Mouse (Mus musculus) liver, embryonic 14 days (tissue): ENCODE results near the gene Olfr435. TPM values are rescaled to one million over a fixed set of nuclear protein-coding genes. Genes with fewer than 3 reads are reported as not detected.

Experiments used
- polyA plus RNA-seq: library from polyadenylated mRNA; depleted of rRNA; stranded (reverse); fragments of >200 nt; gene quantifications from 2 replicates; pipeline ENCODE4 v1.2.3, GENCODE M21; 2012; rRNA removed

Gene Olfr435
- polyA plus RNA-seq = not detected in 2 replicates

GRCm38 (mm10) chr6:43196781-43197180 lies at the start of gene Olfr435:
Olfr435 (plus strand) TSS chr6:43197146.

GRCm38 (mm10) chr6:43162982-43163381 lies 34.0 kb upstream of the Olfr435 start, which contains the start of gene Olfr437:
Olfr437 (plus strand) TSS chr6:43163282.

GRCm38 (mm10) chr6:43171840-43172239 lies 25.1 kb upstream of the Olfr435 start, which contains the start of gene Olfr13:
Olfr13 (plus strand) TSS chr6:43172140.

GRCm38 (mm10) chr6:43212873-43213272 lies 15.9 kb downstream of the Olfr435 start, which contains the start of gene Olfr434:
Olfr434 (plus strand) TSS chr6:43213021.

GRCm38 (mm10) chr6:43231255-43231654 lies 34.3 kb downstream of the Olfr435 start, which contains the start of gene Olfr47:
Olfr47 (plus strand) TSS chr6:43231529.

Other genes with a start within 250 kb of the Olfr435 start
- gene Olfr444, start 248.1 kb upstream of the Olfr435 start, polyA plus RNA-seq = not detected in 2 replicates
- gene Olfr441, start 90.8 kb upstream of the Olfr435 start, polyA plus RNA-seq = not detected in 2 replicates
- not detected in 2 replicates for gene Olfr237-ps1, start 50.6 kb upstream of the Olfr435 start, polyA plus RNA-seq
- not detected in 2 replicates for gene Olfr437, start 33.9 kb upstream of the Olfr435 start, polyA plus RNA-seq
- gene Olfr13, start 25.0 kb upstream of the Olfr435 start, polyA plus RNA-seq = not detected in 2 replicates
- gene Olfr434, start 15.9 kb downstream of the Olfr435 start, polyA plus RNA-seq = not detected in 2 replicates
- gene Olfr47, start 34.4 kb downstream of the Olfr435 start, polyA plus RNA-seq = not detected in 2 replicates
- 2.4 and 2.5 TPM in 2 replicates for gene Arhgef5, start 68.4 kb downstream of the Olfr435 start, polyA plus RNA-seq
- gene Nobox, start 112.4 kb downstream of the Olfr435 start, polyA plus RNA-seq = 0.05 TPM in 1 of 2 replicates, not detected in the other